Mouse (Mus musculus) midbrain, embryonic 11.5 days (tissue): ENCODE results near the gene Mmp24. TPM values are rescaled to one million over a fixed set of nuclear protein-coding genes. Genes with fewer than 3 reads are reported as not detected.

Experiments used
- ATAC-seq: fragments of 200-750 bp; cut with Nextera tagmentation; 2 replicates; pipeline ENCODE4 v1.8.0; 2017; ENCODE audit warnings: moderate TSS enrichment, moderate library complexity; ENCODE audit not compliant: low FRiP score
- DNase-seq: peaks from one replicate; pipeline ENCODE4 v3.0.0; 2015; ENCODE audit warnings: low spot score; ENCODE audit errors: missing footprints
- H3K27ac ChIP-seq: fragments of 300-500 bp; sonication (generic); 2 replicates; pipeline ENCODE4 v1.5.1; 2014; ENCODE audit warnings: low read depth, low read length
- H3K27me3 ChIP-seq: fragments of 300-500 bp; sonication (generic); 2 replicates; pipeline ENCODE4 v1.6.1; 2014; ENCODE audit warnings: mild to moderate bottlenecking, low read length, moderate library complexity, mixed read lengths; ENCODE audit not compliant: control insufficient read depth, insufficient read depth
- H3K36me3 ChIP-seq: fragments of 300-500 bp; sonication (generic); 2 replicates; pipeline ENCODE4 v1.6.1; 2014; ENCODE audit warnings: mild to moderate bottlenecking, low read length, moderate library complexity, mixed read lengths; ENCODE audit not compliant: control insufficient read depth, insufficient read depth
- H3K4me1 ChIP-seq: fragments of 300-500 bp; sonication (generic); 2 replicates; pipeline ENCODE4 v1.6.1; 2014; ENCODE audit warnings: low read length; ENCODE audit not compliant: control insufficient read depth, insufficient read depth
- H3K4me2 ChIP-seq: fragments of 300-500 bp; sonication (generic); 2 replicates; pipeline ENCODE4 v1.6.1; 2014; ENCODE audit warnings: mild to moderate bottlenecking, moderate library complexity
- H3K4me3 ChIP-seq: fragments of 300-500 bp; sonication (generic); 2 replicates; pipeline ENCODE4 v1.5.1; 2014; ENCODE audit warnings: low read depth, low read length
- H3K9ac ChIP-seq: fragments of 300-500 bp; sonication (generic); 2 replicates; pipeline ENCODE4 v1.6.1; 2014; ENCODE audit warnings: low read length
- H3K9me3 ChIP-seq: fragments of 300-500 bp; sonication (generic); 2 replicates; pipeline ENCODE4 v1.6.1; 2016; ENCODE audit warnings: low read length; ENCODE audit not compliant: control insufficient read depth
- WGBS: fragments of 180-500 bp; shearing (Covaris S2); extraction: QIAGEN DNeasy Blood & Tissue Kit; methylation state at CpG from one replicate; pipeline ENCODE4 v1.1.7; 2014; 5-methylcytosine and 5-hydroxymethylcytosine counted together
- polyA plus RNA-seq: library from polyadenylated mRNA; unstranded; fragments of >200 nt; fragmentation: Nextera tagmentation; extraction: Ambion mirVana; gene quantifications from 2 replicates; pipeline ENCODE4 v1.2.1, GENCODE M21; 2014

The Mmp24 gene
- polyA plus RNA-seq, 1 experiment from 2014 or later: 2.0 TPM

- H3K27me3 ChIP-seq: peaks cover 17% of the 10 kb centered on the region
- H3K4me2 ChIP-seq: no peak overlapping the region
- no peaks in the 10 kb centered on the region for H3K36me3 ChIP-seq
- 67% methylated on average over 4 of the region's 4 CpGs for WGBS
- H3K4me1 ChIP-seq: peaks cover 5% of the 10 kb centered on the region; the same call in 1 of the 2 replicates
- DNase-seq (no peak), ATAC-seq (no peak)
- H3K9me3 ChIP-seq: no peaks in the 10 kb centered on the region
- H3K4me3 ChIP-seq: no peak overlapping the region
- H3K27ac ChIP-seq: no peak overlapping the region
- no peak overlapping the region for H3K9ac ChIP-seq
Measured at GRCm38 (mm10) chr2:155773664-155774063, 1.5 kb upstream of the Mmp24 start.

DNA sequence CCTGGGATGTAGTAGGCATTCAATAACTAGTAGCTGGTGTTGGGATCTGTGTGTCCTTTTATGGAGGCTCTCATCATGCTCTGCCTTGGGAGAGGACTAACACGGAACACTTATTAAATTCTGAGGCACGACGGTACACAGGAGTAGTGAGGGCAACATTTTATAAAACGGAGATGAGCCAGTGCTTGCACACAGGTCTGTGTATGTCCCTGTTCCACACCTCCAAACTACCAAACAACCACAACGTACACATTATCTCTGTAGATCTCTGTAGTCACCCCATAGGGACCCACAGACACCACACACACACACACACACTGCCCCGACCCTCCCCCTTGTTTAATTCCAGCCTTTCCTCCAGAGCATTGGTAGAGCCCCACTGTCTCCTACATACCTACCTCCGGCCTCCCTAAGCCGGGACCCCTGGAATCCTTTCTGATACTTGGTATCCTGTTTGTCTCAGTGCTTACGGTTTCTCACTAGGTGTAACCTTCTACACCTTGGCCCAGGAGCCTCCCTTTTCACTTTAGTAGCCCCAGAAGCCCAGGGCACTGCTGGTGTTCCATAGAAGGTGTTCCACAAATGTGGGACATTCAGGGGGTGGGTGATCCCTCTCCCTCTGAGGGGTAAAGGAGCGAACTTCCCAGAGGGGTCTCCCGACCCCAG lies 748 bp upstream of the Mmp24 start:
- 67% methylated on average over 11 of the region's 11 CpGs for WGBS
- H3K9me3 ChIP-seq: no peaks in the 10 kb centered on the region
- peak overlapping the region; percentile 68; the same call in 1 of the 2 replicates for H3K4me3 ChIP-seq
- DNase-seq (no peak), ATAC-seq (no peak)
- peaks cover 5% of the 10 kb centered on the region; the same call in 1 of the 2 replicates for H3K4me1 ChIP-seq
- H3K9ac ChIP-seq: no peak overlapping the region; the same call in 1 of the 2 replicates
- peak overlapping the region; percentile 90; the same call in 1 of the 2 replicates for H3K4me2 ChIP-seq
- no peaks in the 10 kb centered on the region for H3K36me3 ChIP-seq
- H3K27me3 ChIP-seq: peaks cover 17% of the 10 kb centered on the region
- no peak overlapping the region for H3K27ac ChIP-seq

GRCm38 (mm10) chr2:155775685-155776263 lies 632 bp downstream of the Mmp24 start:
- no peaks in the 10 kb centered on the region for H3K36me3 ChIP-seq
- H3K9ac ChIP-seq: peak overlapping the region; percentile 73
- peaks cover 17% of the 10 kb centered on the region for H3K27me3 ChIP-seq
- H3K4me3 ChIP-seq: peak overlapping the region; percentile 68
- ATAC-seq (peak; percentile 79), DNase-seq (peak; percentile 95)
- peaks cover 5% of the 10 kb centered on the region; the same call in 1 of the 2 replicates for H3K4me1 ChIP-seq
- peak overlapping the region; percentile 90 for H3K4me2 ChIP-seq
- H3K27ac ChIP-seq: peak overlapping the region; percentile 59
- 2% methylated on average over 44 of the region's 44 CpGs for WGBS
- H3K9me3 ChIP-seq: no peaks in the 10 kb centered on the region

DNA sequence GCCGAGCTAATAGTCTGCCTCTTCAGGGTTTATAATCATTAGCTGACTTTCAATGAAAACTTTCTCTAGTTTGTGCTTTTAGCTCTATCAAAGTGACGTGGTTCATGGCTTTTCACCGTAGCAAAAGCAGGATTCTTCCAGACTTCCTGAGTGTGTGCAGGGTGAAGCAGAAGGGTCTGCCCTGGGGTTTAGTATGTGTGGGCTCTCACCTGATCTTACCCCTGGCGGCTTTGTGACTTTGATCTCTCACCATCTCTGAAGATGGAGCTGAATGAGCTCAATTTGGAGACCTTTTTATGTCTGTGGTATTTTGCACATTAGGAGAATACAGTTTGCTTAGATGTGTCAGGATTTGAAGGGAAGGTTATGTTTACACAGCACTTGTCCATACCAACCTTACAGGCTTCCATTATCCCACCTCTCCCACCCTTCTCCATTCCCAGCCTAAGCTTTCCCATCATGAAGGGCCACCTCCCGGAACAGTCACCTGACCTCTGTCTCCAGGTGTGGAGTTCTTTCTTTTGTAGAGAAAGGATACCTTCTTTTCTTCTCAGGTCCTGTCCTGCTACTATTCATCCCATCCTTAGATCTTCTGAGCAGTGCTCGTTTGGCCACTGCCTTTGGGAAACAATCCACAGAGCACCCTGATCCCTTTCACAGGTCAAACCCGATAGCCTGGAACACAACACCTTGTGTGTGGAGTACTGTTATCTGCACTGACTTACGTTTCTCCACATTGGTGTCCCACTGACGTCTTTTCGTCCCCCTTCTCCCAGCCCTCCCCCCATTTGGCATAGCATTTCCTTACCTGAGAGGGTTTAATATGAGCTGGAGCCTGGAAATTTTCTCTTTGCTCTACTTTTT lies 1.9 kb downstream of the Mmp24 start:
- DNase-seq (no peak), ATAC-seq (no peak)
- Histone ChIP-seq H3K27ac (no peak overlapping the region), H3K9me3 (no peaks in the 10 kb centered on the region), H3K4me1 (peaks cover 5% of the 10 kb centered on the region; the same call in 1 of the 2 replicates), H3K9ac (no peak overlapping the region), H3K4me3 (no peak overlapping the region), H3K36me3 (no peaks in the 10 kb centered on the region), H3K27me3 (peaks cover 17% of the 10 kb centered on the region), H3K4me2 (no peak overlapping the region)
- WGBS: 68% methylated on average over 10 of the region's 10 CpGs

DNA sequence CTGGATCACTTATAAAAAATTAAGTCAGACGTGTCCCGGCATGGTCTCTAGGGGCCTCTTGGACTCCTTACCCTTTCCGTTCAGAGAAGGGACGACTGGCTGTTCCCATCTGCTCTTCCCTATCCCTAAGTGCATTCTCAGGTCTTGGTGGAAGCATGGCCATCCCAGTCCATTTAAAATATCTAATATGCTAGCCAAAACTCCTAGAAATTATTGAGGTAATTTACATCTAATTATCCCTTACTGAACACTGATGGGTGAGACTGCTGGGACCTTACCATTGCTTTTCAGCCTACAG lies 2.5 kb downstream of the Mmp24 start:
- no peak for ATAC-seq
- Histone ChIP-seq H3K4me1 (peaks cover 5% of the 10 kb centered on the region; the same call in 1 of the 2 replicates), H3K27me3 (peaks cover 17% of the 10 kb centered on the region)

GRCm38 (mm10) chr2:155778004-155778403 lies 2.9 kb downstream of the Mmp24 start:
- Histone ChIP-seq H3K27me3 (peaks cover 17% of the 10 kb centered on the region), H3K9me3 (no peaks in the 10 kb centered on the region), H3K4me2 (no peak overlapping the region), H3K4me1 (peaks cover 5% of the 10 kb centered on the region; the same call in 1 of the 2 replicates), H3K4me3 (no peak overlapping the region), H3K36me3 (no peaks in the 10 kb centered on the region), H3K27ac (no peak overlapping the region), H3K9ac (no peak overlapping the region)
- no peak for DNase-seq
- no peak for ATAC-seq
- WGBS: 70% methylated on average over 6 of the region's 6 CpGs

More for the DNA sequence above, 2.5 kb downstream of the Mmp24 start:
- H3K27ac ChIP-seq: no peak overlapping the region
- no peak overlapping the region for H3K9ac ChIP-seq
- DNase-seq: no peak
- WGBS: 76% methylated on average over 4 of the region's 4 CpGs
- H3K36me3 ChIP-seq: no peaks in the 10 kb centered on the region
- H3K4me2 ChIP-seq: no peak overlapping the region
- H3K9me3 ChIP-seq: no peaks in the 10 kb centered on the region
- no peak overlapping the region for H3K4me3 ChIP-seq

DNA sequence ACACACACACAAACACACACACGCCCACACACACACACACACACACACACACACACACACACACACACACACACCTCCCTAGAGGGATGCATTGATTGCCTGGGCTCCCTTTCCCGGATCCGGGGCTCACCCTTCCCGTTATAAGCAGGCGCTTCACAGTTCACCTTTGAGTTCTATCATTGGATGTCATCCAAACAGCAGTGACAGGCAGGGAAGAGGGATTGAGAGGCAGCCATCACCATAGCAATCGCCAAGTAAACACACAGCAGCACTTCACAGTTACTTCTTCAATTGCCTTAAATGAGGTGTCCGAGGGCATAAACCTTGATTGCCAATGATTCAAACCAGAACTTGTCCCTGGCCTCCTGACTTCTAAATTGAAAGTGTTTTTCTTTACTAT lies 3.9 kb downstream of the Mmp24 start:
- Histone ChIP-seq H3K4me3 (no peak overlapping the region), H3K27me3 (peaks cover 11% of the 10 kb centered on the region; the same call in 1 of the 2 replicates), H3K4me1 (peaks cover 5% of the 10 kb centered on the region; the same call in 1 of the 2 replicates), H3K4me2 (no peak overlapping the region), H3K9me3 (no peaks in the 10 kb centered on the region), H3K9ac (no peak overlapping the region), H3K36me3 (no peaks in the 10 kb centered on the region), H3K27ac (no peak overlapping the region)
- WGBS: 74% methylated on average over 7 of the region's 7 CpGs
- DNase-seq (no peak), ATAC-seq (no peak)

GRCm38 (mm10) chr2:155779506-155779905 lies 4.4 kb downstream of the Mmp24 start:
- Histone ChIP-seq H3K4me1 (peaks cover 5% of the 10 kb centered on the region; the same call in 1 of the 2 replicates), H3K27ac (no peak overlapping the region), H3K4me2 (no peak overlapping the region), H3K9ac (no peak overlapping the region), H3K4me3 (no peak overlapping the region), H3K27me3 (peaks cover 9% of the 10 kb centered on the region; the same call in 1 of the 2 replicates), H3K36me3 (no peaks in the 10 kb centered on the region), H3K9me3 (no peaks in the 10 kb centered on the region)
- no peak for DNase-seq
- ATAC-seq: no peak
- 82% methylated on average over 3 of the region's 3 CpGs for WGBS

GRCm38 (mm10) chr2:155784534-155784933 lies 9.4 kb downstream of the Mmp24 start:
- no peaks in the 10 kb centered on the region for H3K27me3 ChIP-seq

More at GRCm38 (mm10) chr2:155784534-155784933, 9.4 kb downstream of the Mmp24 start:
- Histone ChIP-seq H3K36me3 (no peaks in the 10 kb centered on the region), H3K4me2 (no peak overlapping the region), H3K4me3 (no peak overlapping the region), H3K4me1 (no peaks in the 10 kb centered on the region), H3K9me3 (no peaks in the 10 kb centered on the region), H3K9ac (no peak overlapping the region), H3K27ac (no peak overlapping the region)
- no peak for ATAC-seq
- no peak for DNase-seq
- WGBS: 85% methylated on average over 6 of the region's 6 CpGs
